Mouse (Mus musculus) liver, embryonic 14.5 days (tissue): Measurements from ENCODE around the gene Eapp. TPM values are rescaled to one million over a fixed set of nuclear protein-coding genes. Genes with fewer than 3 reads are reported as not detected.

ENCODE experiments used
- ATAC-seq: fragments of 200-750 bp; cut with Nextera tagmentation; 2 replicates; pipeline ENCODE4 v1.8.0; 2017; ENCODE audit warnings: moderate number of reproducible peaks, mild to moderate bottlenecking, moderate library complexity; ENCODE audit not compliant: insufficient read depth
- DNase-seq, 3 experiments: peaks; one replicate each; pipeline ENCODE4 v3.0.0-alpha.2; 2012 to 2013; ENCODE audit warnings: low read depth in 3 of 3, low spot score in 3 of 3
- H3K27ac ChIP-seq: fragments of 300-500 bp; sonication (generic); 2 replicates; pipeline ENCODE4 v1.5.1; 2014; ENCODE audit warnings: moderate library complexity, mild to moderate bottlenecking, control low read depth, inconsistent platforms
- H3K27me3 ChIP-seq: fragments of 300-500 bp; sonication (generic); 2 replicates; pipeline ENCODE4 v1.6.1; 2014; ENCODE audit warnings: mild to moderate bottlenecking, low read length, moderate library complexity; ENCODE audit not compliant: control insufficient read depth, insufficient read depth
- H3K36me3 ChIP-seq: fragments of 300-500 bp; sonication (generic); replicated peaks from 2 replicates; pipeline ENCODE4 v1.6.1; 2014; ENCODE audit warnings: low read depth; ENCODE audit not compliant: control insufficient read depth, insufficient read depth
- H3K4me1 ChIP-seq, 2 experiments: fragments of 200-500 bp in 1 of 2; fragments of 300-500 bp in 1 of 2; sonication (generic) in 1 of 2; replicated peaks; 2 replicates each; pipeline ENCODE4 v1.6.1; 2012 to 2014; ENCODE audit warnings: antibody characterized with exemption in 1 of 2, inconsistent platforms in 1 of 2, low read length in 1 of 2; ENCODE audit not compliant: control insufficient read depth in 2 of 2, insufficient read depth in 2 of 2
- H3K4me2 ChIP-seq: fragments of 300-500 bp; sonication (generic); 2 replicates; pipeline ENCODE4 v1.6.1; 2014; ENCODE audit warnings: low read depth, mild to moderate bottlenecking, control low read depth, moderate library complexity
- H3K4me3 ChIP-seq, 2 experiments: fragments of 200-500 bp in 1 of 2; fragments of 300-500 bp in 1 of 2; sonication (generic) in 1 of 2; 2 replicates each; pipeline ENCODE4 v1.5.1; 2012 to 2014; ENCODE audit warnings: low read depth in 2 of 2, low read length in 2 of 2, mild to moderate bottlenecking in 2 of 2, control low read depth in 1 of 2, inconsistent platforms in 1 of 2, moderate library complexity in 1 of 2; ENCODE audit not compliant: insufficient read depth in 1 of 2
- H3K9ac ChIP-seq: fragments of 300-500 bp; sonication (generic); replicated peaks from 2 replicates; pipeline ENCODE4 v1.6.1; 2014; ENCODE audit warnings: mild to moderate bottlenecking, control low read depth, moderate library complexity
- H3K9me3 ChIP-seq: fragments of 300-500 bp; sonication (generic); 2 replicates; pipeline ENCODE4 v1.6.1; 2016; ENCODE audit warnings: low read length, mixed read lengths; ENCODE audit not compliant: control insufficient read depth
- CTCF ChIP-seq: IDR thresholded peaks from 2 replicates; pipeline ENCODE4 v1.5.1; 2016; ENCODE audit warnings: antibody characterized with exemption, low read depth, control low read depth
- EP300 ChIP-seq: IDR thresholded peaks from 2 replicates; pipeline ENCODE4 v1.6.1; 2016; ENCODE audit warnings: antibody characterized with exemption, low read depth
- WGBS: fragments of 180-500 bp; shearing (Covaris S2); extraction: QIAGEN DNeasy Blood & Tissue Kit; methylation state at CpG from one replicate; pipeline ENCODE4 v1.1.7; 2014; ENCODE audit not compliant: insufficient replicate concordance; 5-methylcytosine and 5-hydroxymethylcytosine counted together
- polyA plus RNA-seq, 2 experiments: library from polyadenylated mRNA; depleted of rRNA in 1 of 2; stranded (reverse) in 1 of 2; unstranded in 1 of 2; fragments of >200 nt; fragmentation: Nextera tagmentation in 1 of 2; extraction: Ambion mirVana in 1 of 2; gene quantifications; 2 replicates each; pipeline versions ENCODE4 v1.2.1 to v1.2.3; 2012 to 2014

Gene Eapp
- polyA plus RNA-seq, 2 experiments: 8.7 to 45.7 TPM

DNA sequence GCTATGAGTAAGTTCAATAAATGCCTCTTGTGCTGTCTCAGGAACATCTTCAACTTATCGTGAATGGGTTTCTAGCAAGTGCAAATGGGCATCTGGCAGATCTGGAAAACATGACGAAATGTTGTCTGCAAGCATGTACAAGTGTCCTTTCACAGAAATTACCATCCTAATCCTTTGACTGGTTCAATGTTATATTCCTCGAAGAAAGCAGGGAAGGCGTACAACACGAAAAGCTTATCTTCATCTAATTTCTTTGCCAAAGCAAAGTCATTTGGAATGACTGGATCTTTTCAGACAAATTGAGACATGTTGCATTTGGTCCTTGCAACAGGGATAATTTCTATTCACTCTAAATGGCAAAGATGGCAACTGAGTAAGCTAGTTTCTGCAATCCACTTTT lies 6.6 kb downstream of the Eapp start:
- ATAC-seq: no peak
- Histone ChIP-seq H3K9ac (no peak overlapping the region), H3K27ac (no peak overlapping the region), H3K9me3 (no peaks in the 10 kb centered on the region), H3K4me3 (no peak overlapping the region), H3K4me2 (no peak overlapping the region), H3K4me1 (peaks cover 0 to 3% of the 10 kb centered on the region in 2 experiments; a peak in 1 of 4 replicates), H3K27me3 (no peaks in the 10 kb centered on the region), H3K36me3 (peaks cover 29% of the 10 kb centered on the region)
- no peak for DNase-seq
- TF ChIP-seq CTCF (no peak), EP300 (no peak)
- 81% methylated on average over 5 of the region's 5 CpGs for WGBS

- Histone ChIP-seq H3K27me3 (no peaks in the 10 kb centered on the region), H3K36me3 (peaks cover 12% of the 10 kb centered on the region), H3K4me1 (no peaks in the 10 kb centered on the region), H3K4me3 (no peak overlapping the region), H3K9ac (no peak overlapping the region), H3K27ac (no peak overlapping the region), H3K9me3 (no peaks in the 10 kb centered on the region), H3K4me2 (no peak overlapping the region)
- TF ChIP-seq CTCF: peak; percentile 55
- TF ChIP-seq EP300: no peak
- DNase-seq (no peak), ATAC-seq (no peak)
- WGBS: 40% methylated on average over 1 of the region's 1 CpGs
Observed at GRCm38 (mm10) chr12:54683182-54683581, 12.5 kb downstream of the Eapp start.

DNA sequence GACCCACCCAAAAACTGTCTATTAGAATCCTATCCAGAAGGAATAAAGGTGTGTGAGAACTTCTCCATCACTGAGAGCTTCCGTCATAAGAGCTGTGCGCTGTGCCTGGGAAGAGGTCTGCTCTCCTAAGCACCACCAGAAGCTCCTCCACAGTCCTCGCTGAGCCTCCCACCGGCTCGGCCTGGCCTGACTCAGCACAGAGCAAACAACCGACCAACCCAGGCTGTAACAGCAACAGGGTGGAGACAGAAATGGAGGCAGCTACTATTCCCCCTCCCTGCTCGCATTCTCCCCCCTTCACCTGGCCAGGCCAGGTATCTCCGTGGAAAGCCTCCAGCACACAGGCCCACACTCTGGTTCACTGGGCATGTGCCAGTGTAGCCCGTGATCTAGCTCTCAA lies 19.0 kb downstream of the Eapp start:
- DNase-seq (no peak), ATAC-seq (no peak)
- Histone ChIP-seq H3K4me2 (no peak overlapping the region), H3K36me3 (peaks cover 13% of the 10 kb centered on the region), H3K9me3 (no peaks in the 10 kb centered on the region), H3K9ac (no peak overlapping the region), H3K4me1 (no peaks in the 10 kb centered on the region), H3K4me3 (no peak overlapping the region), H3K27ac (no peak overlapping the region), H3K27me3 (no peaks in the 10 kb centered on the region)
- 80% methylated on average over 9 of the region's 9 CpGs for whole genome bisulfite sequencing
- TF ChIP-seq EP300: no peak
- no peak for TF ChIP-seq CTCF

- H3K9me3 ChIP-seq: no peaks in the 10 kb centered on the region
- ATAC-seq (no peak), DNase-seq (no peak)
- peak; percentile 28; the same call in 1 of the 2 replicates for TF ChIP-seq CTCF
- TF ChIP-seq EP300: no peak
- H3K36me3 ChIP-seq: peaks cover 17% of the 10 kb centered on the region
- no peaks in the 10 kb centered on the region; a peak in 1 of 4 replicates for H3K4me1 ChIP-seq
- H3K4me2 ChIP-seq: no peak overlapping the region
- H3K9ac ChIP-seq: no peak overlapping the region
- 82% methylated on average over 4 of the region's 4 CpGs for WGBS
- no peaks in the 10 kb centered on the region for H3K27me3 ChIP-seq
- no peak overlapping the region for H3K4me3 ChIP-seq
- no peak overlapping the region for H3K27ac ChIP-seq
Observed at GRCm38 (mm10) chr12:54675396-54675795, 20.3 kb downstream of the Eapp start.

DNA sequence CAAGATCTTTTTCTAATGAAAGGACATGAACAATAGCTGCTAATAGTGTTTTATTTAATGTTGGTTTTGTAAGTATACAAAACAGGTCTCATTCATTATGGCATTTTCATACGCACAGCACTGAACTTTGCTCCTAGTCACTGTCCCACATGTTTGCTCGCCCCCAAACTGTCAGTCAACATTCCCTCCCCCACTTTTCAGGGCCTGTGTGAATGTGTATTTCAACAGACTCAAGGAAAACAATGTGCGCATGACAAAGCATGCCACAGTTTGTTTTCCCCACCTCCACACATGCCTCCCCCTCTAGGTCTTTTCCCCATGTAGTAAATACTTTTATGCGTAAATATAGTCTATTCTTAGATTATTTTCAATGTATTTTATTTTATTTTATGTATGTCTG lies 24.4 kb downstream of the Eapp start:
- Histone ChIP-seq H3K4me3 (no peak overlapping the region), H3K4me1 (no peaks in the 10 kb centered on the region; a peak in 1 of 4 replicates), H3K27me3 (no peaks in the 10 kb centered on the region), H3K27ac (peak overlapping the region; percentile 4; the same call in 1 of the 2 replicates), H3K36me3 (peaks cover 17% of the 10 kb centered on the region), H3K9me3 (no peaks in the 10 kb centered on the region), H3K4me2 (no peak overlapping the region), H3K9ac (no peak overlapping the region)
- DNase-seq: no peak
- peak; percentile 37; the same call in 1 of the 2 replicates for ATAC-seq
- TF ChIP-seq EP300 (no peak), CTCF (no peak)
- 81% methylated on average over 4 of the region's 4 CpGs for WGBS
